Mouse (Mus musculus) heart, adult 2 months (tissue): ENCODE measurements around the gene Nmi.

ENCODE experiments used
- CTCF ChIP-seq: fragments of 200-600 bp; IDR thresholded peaks from 2 replicates; pipeline ENCODE4 v1.8.1; 2022; ENCODE audit warnings: antibody characterized with exemption, mild to moderate bottlenecking, moderate library complexity
- EP300 ChIP-seq: fragments of 200-500 bp; IDR thresholded peaks from 2 replicates; pipeline ENCODE4 v1.6.1; 2011; ENCODE audit warnings: low read depth, low read length, control low read depth; ENCODE audit not compliant: insufficient read depth
- POLR2A ChIP-seq: fragments of 200-500 bp; IDR thresholded peaks from 2 replicates; pipeline ENCODE4 v1.6.1; 2011; ENCODE audit warnings: mild to moderate bottlenecking, low read depth, low read length, control low read depth; ENCODE audit not compliant: insufficient read depth

DNA sequence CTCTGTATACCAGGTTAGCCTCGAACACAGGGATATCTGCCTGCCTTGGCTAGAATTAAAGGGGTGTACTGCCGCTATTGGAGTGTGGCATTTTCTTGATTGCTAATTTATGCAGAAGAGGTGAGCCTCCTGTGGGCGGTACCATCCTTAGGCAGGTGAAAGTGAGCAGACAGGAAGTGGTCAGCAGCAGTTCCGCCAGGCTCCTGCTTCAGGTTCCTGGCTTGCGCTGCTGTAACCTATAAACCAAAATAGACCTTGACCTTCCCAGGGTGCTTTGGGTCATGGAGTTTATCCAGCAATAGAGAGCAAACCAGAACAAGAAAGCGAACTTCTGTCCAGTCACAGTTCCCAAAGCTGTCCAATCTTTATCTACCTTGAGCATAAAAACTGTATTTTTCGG, 37.4 kb downstream of the Nmi start:
- no peak for TF ChIP-seq CTCF
- TF ChIP-seq POLR2A = no peak
- no peak for TF ChIP-seq EP300
